Mouse (Mus musculus) embryo, embryonic 11 days (tissue): ENCODE results near the gene Ripply1.

Experiments used
- DNase-seq: peaks from one replicate; pipeline ENCODE4 v3.0.0-alpha.2; 2015

Gene Ripply1

DNA sequence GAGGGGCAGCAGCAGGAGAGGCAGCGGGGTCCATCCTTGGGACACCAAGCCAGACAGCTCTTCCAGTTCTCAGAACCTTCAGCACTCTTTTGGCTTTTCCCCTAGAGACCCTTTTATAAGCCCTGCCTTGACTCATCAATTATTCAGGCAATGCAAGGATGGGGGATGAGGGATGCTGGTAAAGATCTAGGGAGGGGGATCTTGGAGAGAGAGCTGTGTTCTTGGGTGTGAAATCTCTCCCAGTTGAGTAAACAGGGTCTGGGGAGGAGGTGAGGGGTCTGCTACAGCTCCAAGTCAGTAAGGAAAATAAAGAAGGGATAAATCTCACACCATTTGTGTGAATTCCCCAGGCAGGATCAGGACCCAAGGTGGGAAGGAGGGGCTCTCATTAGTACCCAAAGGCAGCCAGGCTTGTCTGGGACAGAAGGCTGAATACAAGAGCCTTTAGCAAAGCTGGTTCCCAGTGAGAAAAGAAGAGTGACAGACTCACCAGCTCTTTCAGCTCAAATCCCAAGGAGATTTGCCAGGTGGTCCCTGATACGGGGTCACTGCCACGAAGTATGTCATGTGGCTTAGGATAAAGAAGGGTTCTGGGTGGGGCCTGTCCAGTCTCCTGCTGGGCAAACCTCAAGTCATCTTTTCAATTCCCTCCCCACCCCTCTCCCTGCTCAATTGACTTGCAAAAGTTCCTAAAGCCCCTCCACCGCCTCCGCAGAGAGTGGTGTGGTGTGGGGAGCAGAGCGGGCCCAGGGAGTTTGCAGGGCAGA, at the start of gene Ripply1:
TSS of gene Ripply1 (minus strand) at position 76 of the 767 bp plus-strand sequence.
- DNase-seq: peak; percentile 13

DNA sequence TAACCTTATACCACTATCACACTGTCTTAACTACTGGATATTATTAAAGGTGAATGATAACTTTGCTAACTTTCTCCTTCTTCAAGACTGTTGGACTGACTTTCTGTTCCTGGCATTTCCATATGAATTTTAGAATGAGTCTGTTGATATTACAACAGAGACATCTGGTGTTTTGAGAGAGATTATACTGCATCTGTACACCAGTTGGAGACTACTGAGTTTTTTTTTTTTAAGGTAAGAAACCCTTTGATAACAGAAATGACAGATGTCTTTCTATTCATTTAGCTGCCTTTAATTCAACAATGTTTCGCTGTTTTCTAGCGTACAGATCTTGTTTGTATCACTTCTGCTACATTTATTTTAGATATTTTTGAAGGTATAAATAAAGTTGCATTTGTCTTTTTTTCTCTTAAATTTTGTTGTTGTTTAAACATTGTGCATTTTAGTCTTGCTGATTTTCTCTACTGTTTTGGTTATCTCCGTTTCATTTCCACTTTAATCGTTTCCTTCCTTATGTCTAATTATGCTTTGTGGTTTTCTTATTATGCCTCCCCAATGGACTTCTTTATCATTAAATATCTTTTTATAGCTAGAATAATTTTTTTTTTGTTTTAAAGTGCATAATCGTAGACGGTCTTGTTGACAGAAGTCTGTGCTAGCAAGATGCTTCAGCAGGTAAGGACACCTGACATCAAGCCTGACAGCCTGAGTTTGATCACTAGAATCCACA, 46.4 kb upstream of the Ripply1 start:
- no peak for DNase-seq

- no peak for DNase-seq
These were observed 44.8 kb upstream of the Ripply1 start for GRCm38 (mm10) chrX:139826926-139827325.

DNA sequence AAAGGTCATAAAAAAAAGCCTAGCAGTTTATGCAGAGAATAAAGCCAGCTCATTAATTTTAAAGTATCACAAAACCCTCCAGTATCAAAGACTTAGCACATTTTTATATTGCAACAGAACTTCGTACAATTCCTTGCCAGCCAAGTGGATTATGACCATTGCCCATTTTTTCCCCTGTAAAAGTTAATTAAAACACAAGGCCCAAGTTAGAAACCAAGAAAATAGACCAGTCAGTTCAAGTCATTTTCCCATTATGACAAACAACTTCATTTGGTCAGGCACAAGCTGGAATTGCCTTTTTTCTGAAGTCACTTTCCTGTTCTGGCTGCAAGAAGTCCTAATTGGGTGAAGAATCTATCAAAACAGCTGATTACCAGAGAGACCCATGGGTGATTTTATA, 43.2 kb upstream of the Ripply1 start:
- no peak for DNase-seq

DNA sequence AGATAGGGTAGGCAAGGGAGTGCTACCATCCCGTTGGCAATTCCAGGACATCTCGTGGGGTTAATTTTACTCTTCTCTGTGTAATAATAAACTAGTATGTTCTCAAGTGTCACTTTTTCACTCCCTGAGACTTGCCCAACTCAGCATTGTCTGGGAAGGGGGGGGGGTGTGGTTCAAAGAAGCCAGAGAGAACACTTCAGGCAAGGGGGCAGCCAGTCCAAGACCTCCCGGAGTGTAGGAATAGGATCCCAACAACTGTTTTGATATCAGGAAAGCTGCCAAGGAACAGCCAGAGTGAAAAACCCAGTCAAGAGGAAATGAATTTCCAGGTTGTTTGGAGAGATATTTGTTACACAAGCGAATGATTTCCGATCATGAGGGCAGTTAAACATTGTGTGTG, 33.0 kb upstream of the Ripply1 start:
- DNase-seq: no peak

GRCm38 (mm10) chrX:139814018-139814635, 32.0 kb upstream of the Ripply1 start:
- DNase-seq: no peak

DNA sequence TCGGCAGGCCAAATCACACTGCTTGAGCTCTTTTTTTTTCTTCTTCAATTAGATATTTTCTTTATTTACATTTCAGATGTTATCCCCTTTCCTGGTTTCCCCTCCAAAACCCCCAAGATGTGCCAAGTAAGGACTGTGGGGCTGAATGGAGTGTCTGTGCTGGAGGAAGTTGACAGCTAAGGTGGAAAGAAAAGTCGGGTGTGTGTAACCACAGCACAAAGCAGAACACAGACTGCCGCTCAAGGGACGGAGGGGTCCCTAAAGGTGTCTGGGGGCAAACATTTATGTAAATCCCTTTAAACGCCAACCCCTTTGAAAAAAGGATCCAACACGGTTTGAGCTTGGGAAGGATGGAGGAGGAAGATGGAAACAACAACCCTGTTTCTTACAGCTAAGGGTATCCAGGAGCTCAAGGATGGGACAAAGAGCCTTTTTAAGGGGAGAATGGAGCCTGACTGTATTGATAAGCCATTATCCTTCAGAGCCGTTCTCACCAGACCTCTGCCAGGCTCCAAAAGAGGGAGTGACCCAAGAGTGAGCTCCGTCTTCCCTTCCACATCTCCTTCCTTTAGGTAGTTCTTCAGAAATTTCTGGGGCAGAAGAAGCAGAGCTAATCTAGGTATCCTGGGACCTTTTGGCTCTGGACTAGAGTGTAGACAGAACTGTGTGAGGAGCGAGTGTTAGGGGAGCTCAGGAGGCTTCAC, 31.3 kb upstream of the Ripply1 start:
- DNase-seq: no peak

- DNase-seq: no peak
These were observed 30.6 kb upstream of the Ripply1 start for GRCm38 (mm10) chrX:139812636-139813298.

DNA sequence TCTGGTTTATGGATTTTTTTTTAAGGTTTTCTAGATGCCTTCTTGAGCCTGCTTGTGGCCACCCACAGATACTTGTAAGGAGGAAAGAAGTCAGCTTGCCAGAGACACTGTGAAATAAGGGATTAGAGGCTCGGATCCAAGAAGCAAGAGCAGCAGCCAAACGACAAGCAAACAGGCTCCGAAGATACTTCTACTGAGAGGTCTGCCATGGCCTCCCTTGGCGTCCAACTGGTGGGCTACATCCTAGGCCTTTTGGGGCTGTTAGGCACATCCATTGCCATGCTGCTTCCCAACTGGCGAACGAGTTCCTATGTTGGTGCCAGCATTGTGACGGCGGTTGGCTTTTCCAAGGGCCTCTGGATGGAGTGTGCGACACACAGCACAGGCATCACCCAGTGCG, 26.3 kb upstream of the Ripply1 start:
- DNase-seq: no peak

DNA sequence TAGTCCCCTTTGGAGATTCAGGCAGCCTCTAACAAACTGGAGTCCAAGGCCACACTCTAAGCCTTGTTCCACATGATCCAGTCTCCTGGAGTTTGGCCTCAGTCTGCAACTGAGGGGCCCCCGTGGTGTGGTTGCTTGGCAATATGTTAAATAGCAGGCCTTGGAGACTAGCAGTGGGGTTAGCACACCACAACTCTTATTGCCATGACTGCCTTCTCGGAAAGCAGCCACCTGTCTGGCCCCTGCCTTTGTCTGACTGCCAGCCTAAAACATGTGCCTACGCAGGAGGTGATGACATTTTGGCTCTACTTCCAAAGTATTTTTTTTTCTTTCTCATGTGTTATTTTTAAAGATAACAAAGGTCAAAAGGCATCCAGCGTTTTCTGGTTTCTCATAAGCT, 25.9 kb upstream of the Ripply1 start:
- DNase-seq: peak; percentile 5

DNA sequence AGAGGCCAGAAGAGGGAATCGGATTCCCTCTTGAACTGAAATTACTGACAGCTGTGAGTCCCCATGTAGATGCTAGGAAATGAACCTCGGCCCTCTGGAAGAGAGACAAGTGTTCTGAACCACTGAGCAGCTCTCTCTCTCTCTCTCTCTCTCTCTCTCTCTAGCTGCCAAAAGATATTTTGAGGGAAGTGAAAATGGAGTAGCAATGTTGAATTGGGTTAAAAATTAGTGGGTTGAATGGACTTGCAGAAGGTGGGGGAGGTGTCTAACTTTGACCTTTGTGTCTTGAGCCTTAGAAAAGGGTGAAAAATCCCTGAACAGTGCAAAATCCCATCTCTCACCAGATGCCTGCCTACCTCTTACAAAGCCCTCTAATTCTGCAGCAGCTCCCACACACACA, 25.2 kb upstream of the Ripply1 start:
- DNase-seq: no peak

GRCm38 (mm10) chrX:139805918-139806317, 23.8 kb upstream of the Ripply1 start:
- no peak for DNase-seq

DNA sequence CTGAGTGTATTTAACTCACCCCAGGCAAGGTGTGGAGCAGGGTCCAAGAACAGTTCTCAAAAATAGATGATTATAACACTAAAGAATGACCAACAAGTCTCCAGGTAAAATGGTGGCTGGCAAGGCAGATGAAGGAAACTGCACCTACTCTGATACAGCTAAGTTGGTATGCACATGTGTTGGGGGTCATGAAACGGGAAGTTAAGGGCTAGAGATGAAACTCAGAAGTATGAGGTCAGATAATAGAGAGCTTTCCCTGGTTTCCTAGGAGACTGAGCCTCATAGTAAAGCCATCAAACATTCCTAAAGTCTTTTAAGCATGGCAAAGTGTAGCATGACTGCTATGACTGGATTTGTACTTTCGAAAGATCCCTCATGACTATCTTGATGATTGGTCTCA, 20.9 kb upstream of the Ripply1 start:
- no peak for DNase-seq

DNA sequence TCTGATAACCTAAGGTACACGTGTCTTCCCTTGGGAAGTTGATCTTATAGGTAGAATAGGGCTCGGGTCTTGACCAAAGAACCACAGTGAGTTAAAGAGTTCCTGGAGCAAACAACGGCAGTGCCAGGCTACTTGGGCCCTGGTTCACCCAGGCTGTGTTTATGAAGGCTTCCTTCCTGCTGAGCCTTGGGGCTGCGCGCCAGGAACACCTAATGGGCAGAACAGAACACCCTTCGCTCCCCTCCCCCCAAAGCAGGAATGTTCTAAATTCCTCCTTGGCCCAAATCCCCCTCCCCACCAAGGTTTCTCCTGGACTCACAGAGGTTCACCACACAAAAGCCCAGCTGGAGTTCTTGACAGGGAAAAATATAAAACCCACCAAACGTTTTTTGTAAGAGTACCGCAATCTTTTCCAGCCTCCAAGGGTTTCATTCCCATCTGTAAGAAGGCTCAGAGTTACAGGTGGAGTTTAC, 18.3 kb upstream of the Ripply1 start, which contains the start of gene Cldn2:
TSS of gene Cldn2 (plus strand) at position 423 of the 473 bp plus-strand sequence.
- DNase-seq: no peak

GRCm38 (mm10) chrX:139799953-139800352, 17.8 kb upstream of the Ripply1 start:
- no peak for DNase-seq

DNA sequence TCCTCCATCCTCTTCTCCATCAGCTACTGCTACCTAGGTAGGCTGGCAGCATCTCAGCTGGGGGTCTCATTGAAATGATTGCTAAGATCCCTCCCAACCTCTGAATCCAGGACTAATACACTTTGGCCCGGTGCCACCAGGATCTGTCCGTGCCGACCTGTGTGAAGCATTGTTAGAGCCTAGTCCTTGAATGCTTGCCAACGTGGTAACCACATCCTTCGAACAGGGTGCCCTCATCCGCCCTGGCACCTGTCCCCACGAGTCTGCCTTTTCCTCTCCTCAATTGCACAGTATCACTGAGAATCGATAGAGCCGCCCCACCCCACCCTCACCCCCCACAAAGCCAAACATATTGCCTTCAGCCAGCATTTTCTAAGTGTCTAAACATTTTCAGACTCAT, 15.7 kb upstream of the Ripply1 start:
- DNase-seq: no peak

GRCm38 (mm10) chrX:139796037-139796436, 13.9 kb upstream of the Ripply1 start:
- no peak for DNase-seq

GRCm38 (mm10) chrX:139794072-139794845, 12.1 kb upstream of the Ripply1 start:
- DNase-seq: no peak

DNA sequence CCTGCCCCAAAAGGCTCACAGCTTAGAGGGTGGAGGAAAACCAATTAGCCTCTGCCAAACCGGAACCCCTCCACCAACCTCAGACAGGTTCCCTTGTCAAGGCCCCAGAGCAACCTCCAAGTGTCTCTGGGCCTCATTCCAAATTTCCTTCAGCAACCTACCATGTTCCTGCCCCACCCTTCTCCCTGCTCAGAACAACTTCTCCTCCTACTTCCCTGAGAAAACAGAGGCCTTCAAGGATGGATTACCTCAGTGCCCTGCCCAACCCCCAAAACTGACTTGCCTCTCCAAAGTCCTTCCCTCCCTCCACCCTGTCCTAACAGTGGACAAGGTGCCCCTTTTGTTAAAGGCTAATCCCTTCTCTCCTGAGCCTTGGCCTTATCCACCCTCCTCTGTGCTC, 3.6 kb upstream of the Ripply1 start:
- DNase-seq: no peak

- no peak for DNase-seq
These were observed 881 bp upstream of the Ripply1 start for GRCm38 (mm10) chrX:139783045-139783422.

DNA sequence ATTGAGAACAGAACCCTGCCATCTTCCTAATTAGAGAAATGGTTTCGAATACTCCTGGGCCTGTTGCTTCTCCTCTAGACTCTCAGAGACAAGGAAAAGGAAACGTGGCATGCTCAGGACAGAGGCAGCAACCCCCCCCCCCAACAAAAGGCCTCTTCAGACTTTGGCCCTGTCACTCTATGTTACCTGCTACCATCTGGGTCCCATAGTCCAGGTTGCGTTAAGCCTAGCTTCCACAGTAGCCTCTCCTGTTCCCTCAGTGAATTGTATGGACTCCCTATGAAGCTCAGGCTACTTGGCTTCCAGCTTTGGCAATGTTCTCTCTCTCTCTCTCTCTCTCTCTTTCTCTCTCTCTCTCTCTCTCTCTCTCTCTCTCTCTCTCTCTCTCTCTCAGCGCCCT, 590 bp downstream of the Ripply1 start:
- DNase-seq: no peak

DNA sequence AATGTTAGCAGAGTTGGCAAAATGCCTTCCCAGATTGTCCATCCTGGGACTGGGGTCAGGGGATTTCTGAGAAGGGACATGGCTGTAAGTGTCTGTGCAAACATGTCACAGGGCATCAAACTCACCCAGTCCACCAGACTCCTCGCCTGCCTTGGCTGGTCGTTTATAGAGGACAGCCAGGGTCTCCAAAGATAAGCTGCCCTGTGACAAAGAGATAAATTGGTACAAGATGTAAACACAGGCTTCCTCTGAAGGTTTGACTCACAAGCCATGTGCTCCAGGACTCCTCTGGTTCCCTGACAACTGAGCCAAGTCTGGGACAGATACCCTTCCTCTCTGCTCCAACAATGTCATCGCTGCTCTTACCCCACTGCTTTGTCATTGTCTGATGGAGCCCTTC, 1.2 kb downstream of the Ripply1 start:
- DNase-seq: no peak
